Mouse (Mus musculus) intestine, embryonic 16.5 days (tissue): ENCODE measurements around the gene Map3k6. TPM values are rescaled to one million over a fixed set of nuclear protein-coding genes. Genes with fewer than 3 reads are reported as not detected.
A peak's percentile ranks its signal among the peaks of the same experiment; 100 is the strongest.

ENCODE experiments used
- ATAC-seq: fragments of 200-750 bp; cut with Nextera tagmentation; 2 replicates; pipeline ENCODE4 v1.8.0; 2017; ENCODE audit warnings: moderate TSS enrichment, moderate library complexity
- H3K27ac ChIP-seq: fragments of 300-500 bp; sonication (generic); 2 replicates; pipeline ENCODE4 v1.5.1; 2014; ENCODE audit warnings: mild to moderate bottlenecking, low read length
- H3K27me3 ChIP-seq: fragments of 300-500 bp; sonication (generic); replicated peaks from 2 replicates; pipeline ENCODE4 v1.6.1; 2014; ENCODE audit warnings: low read length, control low read depth, mixed read lengths; ENCODE audit not compliant: control insufficient read depth, insufficient read depth
- H3K36me3 ChIP-seq: fragments of 300-500 bp; sonication (generic); 2 replicates; pipeline ENCODE4 v1.6.1; 2014; ENCODE audit warnings: low read length, control low read depth; ENCODE audit not compliant: control insufficient read depth, insufficient read depth
- H3K4me1 ChIP-seq: fragments of 300-500 bp; sonication (generic); 2 replicates; pipeline ENCODE4 v1.6.1; 2014; ENCODE audit warnings: low read length, control low read depth, mixed read lengths; ENCODE audit not compliant: control insufficient read depth, insufficient read depth
- H3K4me2 ChIP-seq: fragments of 300-500 bp; sonication (generic); 2 replicates; pipeline ENCODE4 v1.6.1; 2014; ENCODE audit warnings: low read depth, low read length, control low read depth
- H3K4me3 ChIP-seq: fragments of 300-500 bp; sonication (generic); 2 replicates; pipeline ENCODE4 v1.5.1; 2014; ENCODE audit warnings: mild to moderate bottlenecking, low read length
- H3K9ac ChIP-seq: fragments of 300-500 bp; sonication (generic); 2 replicates; pipeline ENCODE4 v1.6.1; 2014; ENCODE audit warnings: low read depth, low read length
- H3K9me3 ChIP-seq: fragments of 300-500 bp; sonication (generic); 2 replicates; pipeline ENCODE4 v1.6.1; 2016; ENCODE audit warnings: low read length, control low read depth; ENCODE audit not compliant: control insufficient read depth
- WGBS: fragments of 180-500 bp; shearing (Covaris S2); extraction: QIAGEN DNeasy Blood & Tissue Kit; methylation state at CpG from one replicate; pipeline ENCODE4 v1.1.7; 2014; 5-methylcytosine and 5-hydroxymethylcytosine counted together
- polyA plus RNA-seq: library from polyadenylated mRNA; unstranded; fragments of >200 nt; fragmentation: Nextera tagmentation; extraction: Ambion mirVana; gene quantifications from 2 replicates; pipeline ENCODE4 v1.2.1, GENCODE M21; 2015

The Map3k6 gene
- polyA plus RNA-seq, 1 experiment from 2014 or later, result 2.8 TPM

- H3K27ac ChIP-seq, result no peak overlapping the region
- H3K4me2 ChIP-seq, result no peak overlapping the region
- no peak overlapping the region for H3K9ac ChIP-seq
- H3K9me3 ChIP-seq, result no peaks in the 10 kb centered on the region
- H3K4me1 ChIP-seq, result peaks cover 25% of the 10 kb centered on the region
- no peak for ATAC-seq
- no peaks in the 10 kb centered on the region for H3K36me3 ChIP-seq
- no peak overlapping the region for H3K4me3 ChIP-seq
- 65% methylated on average over 6 of the region's 6 CpGs for WGBS
- peaks cover 22% of the 10 kb centered on the region for H3K27me3 ChIP-seq
Observed at GRCm38 (mm10) chr4:133255392-133255791, 14.8 kb downstream of the Map3k6 start.

GRCm38 (mm10) chr4:133256820-133257219 lies 16.2 kb downstream of the Map3k6 start:
- Histone ChIP-seq H3K4me2 (peak overlapping the region; percentile 47), H3K4me1 (peaks cover 12% of the 10 kb centered on the region), H3K36me3 (no peaks in the 10 kb centered on the region), H3K9me3 (no peaks in the 10 kb centered on the region), H3K27me3 (peaks cover 11% of the 10 kb centered on the region; the same call in 1 of the 2 replicates), H3K27ac (no peak overlapping the region), H3K4me3 (peak overlapping the region; percentile 20), H3K9ac (peak overlapping the region; percentile 38; the same call in 1 of the 2 replicates)
- ATAC-seq, result peak; percentile 57
- 18% methylated on average over 24 of the region's 24 CpGs for WGBS

DNA sequence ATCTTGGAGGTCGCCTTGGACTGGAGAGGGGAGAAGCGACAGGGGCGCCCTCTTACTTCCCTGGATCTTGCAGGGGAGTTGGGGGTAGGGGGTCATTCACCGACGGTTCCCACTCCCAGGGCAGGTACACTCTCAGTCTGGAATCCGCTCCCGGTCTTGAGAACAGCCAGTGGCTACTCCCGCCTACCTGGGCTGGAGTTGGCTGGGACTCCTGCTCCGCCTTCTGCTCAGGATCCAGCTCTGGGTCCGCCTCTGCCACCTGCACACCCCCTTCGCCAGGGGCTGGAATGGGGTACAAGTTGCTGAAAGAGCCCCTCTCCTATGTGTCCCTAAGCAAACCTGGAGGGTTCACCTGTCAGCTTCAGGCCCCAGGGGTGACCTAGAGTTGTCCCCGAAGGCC lies 16.6 kb downstream of the Map3k6 start:
- Histone ChIP-seq H3K36me3 (no peaks in the 10 kb centered on the region), H3K4me1 (peaks cover 12% of the 10 kb centered on the region), H3K9ac (peak overlapping the region; percentile 38; the same call in 1 of the 2 replicates), H3K27ac (no peak overlapping the region), H3K27me3 (peaks cover 9% of the 10 kb centered on the region; the same call in 1 of the 2 replicates), H3K9me3 (no peaks in the 10 kb centered on the region), H3K4me2 (peak overlapping the region; percentile 47), H3K4me3 (peak overlapping the region; percentile 20)
- ATAC-seq, result peak; percentile 61
- 31% methylated on average over 11 of the region's 12 CpGs for WGBS

GRCm38 (mm10) chr4:133257798-133258408 lies 17.3 kb downstream of the Map3k6 start:
- H3K4me1 ChIP-seq, result peaks cover 12% of the 10 kb centered on the region
- no peaks in the 10 kb centered on the region for H3K9me3 ChIP-seq
- no peak overlapping the region for H3K4me3 ChIP-seq
- peak; percentile 65 for ATAC-seq
- no peaks in the 10 kb centered on the region for H3K36me3 ChIP-seq
- H3K9ac ChIP-seq, result no peak overlapping the region
- WGBS, result 61% methylated on average over 12 of the region's 12 CpGs
- H3K27me3 ChIP-seq, result peaks cover 9% of the 10 kb centered on the region; the same call in 1 of the 2 replicates
- H3K27ac ChIP-seq, result no peak overlapping the region
- no peak overlapping the region for H3K4me2 ChIP-seq

DNA sequence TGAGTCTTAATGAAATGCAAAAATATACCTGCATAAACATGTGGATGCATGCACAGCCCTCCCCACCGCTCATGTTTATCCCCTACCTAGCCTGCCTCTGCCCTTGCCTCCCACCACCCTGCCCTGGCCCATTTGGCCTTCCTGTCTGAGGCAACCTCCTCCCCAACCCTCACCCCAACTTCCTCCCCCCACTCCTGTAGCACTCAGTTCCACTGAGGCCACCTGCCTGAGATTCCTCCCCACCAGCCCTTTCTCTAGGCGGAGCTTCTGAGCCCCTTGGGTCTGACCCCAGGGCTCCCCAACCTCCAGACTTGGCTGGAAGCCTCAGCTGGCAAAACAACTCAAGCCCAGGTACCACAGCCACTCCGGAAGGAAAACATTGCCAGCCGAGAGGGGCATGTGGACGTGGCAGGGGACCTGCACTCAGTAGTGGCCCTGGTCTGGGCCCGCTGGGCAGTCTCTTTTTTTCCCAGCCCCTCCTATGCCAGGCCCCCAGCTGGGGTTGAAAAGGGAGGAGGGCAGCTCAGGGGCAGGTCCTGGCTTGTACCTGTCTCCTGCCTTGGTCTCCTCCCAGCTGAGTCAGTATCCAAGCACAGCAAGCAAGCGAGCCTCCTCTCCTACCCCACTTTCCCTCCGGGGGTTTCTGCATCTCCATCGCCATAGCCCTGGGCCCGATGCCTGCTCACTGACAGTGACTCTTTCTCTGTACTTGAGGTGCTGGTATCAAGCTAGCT lies 21.2 kb downstream of the Map3k6 start:
- Histone ChIP-seq H3K27me3 (no peaks in the 10 kb centered on the region), H3K4me1 (peaks cover 8% of the 10 kb centered on the region), H3K36me3 (peaks cover 19% of the 10 kb centered on the region), H3K27ac (no peak overlapping the region), H3K4me3 (no peak overlapping the region), H3K9ac (no peak overlapping the region), H3K4me2 (no peak overlapping the region), H3K9me3 (no peaks in the 10 kb centered on the region)
- WGBS, result 54% methylated on average over 10 of the region's 10 CpGs
- ATAC-seq, result no peak

DNA sequence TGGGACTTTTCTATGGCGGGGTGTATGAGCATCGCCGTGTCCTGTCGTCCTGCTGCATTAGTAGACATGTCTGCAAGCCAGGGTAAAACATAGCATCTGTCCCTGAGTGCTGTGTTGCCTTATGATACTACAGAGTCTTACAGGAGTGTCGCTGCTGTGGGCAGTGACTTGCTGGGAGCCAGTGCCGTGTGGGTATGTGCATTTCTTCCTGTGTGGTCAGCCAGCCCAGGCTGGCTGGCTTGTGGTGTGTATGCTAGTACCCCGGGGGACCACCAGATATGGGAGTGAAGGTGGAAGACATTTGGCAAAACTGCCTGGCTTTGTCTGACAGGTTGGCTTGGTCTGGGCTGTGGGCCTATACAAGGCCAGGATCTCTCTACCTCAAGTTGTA lies 21.8 kb downstream of the Map3k6 start:
- H3K9ac ChIP-seq, result no peak overlapping the region
- no peak for ATAC-seq
- 76% methylated on average over 7 of the region's 7 CpGs for WGBS
- H3K27ac ChIP-seq, result no peak overlapping the region
- H3K4me3 ChIP-seq, result no peak overlapping the region; the same call in 1 of the 2 replicates
- peaks cover 19% of the 10 kb centered on the region for H3K36me3 ChIP-seq
- peaks cover 7% of the 10 kb centered on the region for H3K4me1 ChIP-seq
- H3K4me2 ChIP-seq, result no peak overlapping the region
- no peaks in the 10 kb centered on the region for H3K27me3 ChIP-seq
- no peaks in the 10 kb centered on the region for H3K9me3 ChIP-seq

DNA sequence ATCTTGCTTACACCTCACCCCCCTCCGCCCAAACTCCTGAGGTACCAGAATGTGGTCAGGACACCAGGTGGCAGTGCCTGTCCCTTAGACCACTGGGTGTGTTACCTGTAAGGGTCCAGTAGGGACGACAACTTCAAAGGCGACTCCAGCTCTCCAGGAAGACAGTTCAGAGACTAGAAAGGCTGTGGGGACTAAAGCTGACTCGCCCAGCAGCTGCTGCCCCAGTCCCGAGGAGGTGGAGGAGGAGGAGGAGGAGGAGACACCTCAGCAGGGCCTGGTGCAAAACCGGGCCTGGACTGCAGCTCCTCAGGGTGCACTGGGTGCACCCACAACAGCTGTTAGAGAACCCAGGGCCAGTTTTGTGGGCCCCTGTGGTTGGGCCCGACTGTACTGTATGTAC lies 22.3 kb downstream of the Map3k6 start, which contains the start of gene Sytl1:
TSS of gene Sytl1 (minus strand) at position 232 of the 400 bp plus-strand sequence.
- H3K4me2 ChIP-seq, result no peak within 1 kb of the TSS
- peak within 1 kb of the TSS; percentile 37; the same call in 1 of the 2 replicates for H3K9ac ChIP-seq
- no peaks in the 10 kb centered on the region for H3K9me3 ChIP-seq
- WGBS, result 41% methylated on average over 7 of the region's 7 CpGs
- no peaks in the 10 kb centered on the region for H3K27me3 ChIP-seq
- H3K27ac ChIP-seq, result no peak within 1 kb of the TSS
- H3K4me1 ChIP-seq, result peaks cover 1% of the 10 kb centered on the region; the same call in 1 of the 2 replicates
- H3K4me3 ChIP-seq, result no peak within 1 kb of the TSS; the same call in 1 of the 2 replicates
- H3K36me3 ChIP-seq, result peaks cover 19% of the 10 kb centered on the region
- peak; percentile 48; the same call in 1 of the 2 replicates for ATAC-seq

DNA sequence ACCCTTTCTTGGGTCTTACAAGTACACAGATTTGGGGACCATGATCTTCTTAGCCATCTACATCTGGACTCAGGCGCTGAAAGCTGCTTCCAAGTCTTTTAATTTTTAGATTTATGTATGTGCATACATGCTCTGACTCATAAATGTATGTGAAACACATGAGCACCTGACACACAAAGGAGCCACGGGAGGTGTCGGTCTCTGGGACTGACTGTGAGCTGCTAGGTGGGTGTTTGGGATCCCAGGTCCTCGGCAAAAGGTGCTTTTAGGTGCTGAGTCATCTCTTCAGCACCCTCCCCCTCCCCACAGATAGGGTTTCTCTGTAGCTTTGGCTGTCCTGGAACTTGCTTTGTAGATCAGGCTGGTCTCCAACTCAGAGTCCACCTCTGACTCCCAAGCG lies 23.1 kb downstream of the Map3k6 start:
- Histone ChIP-seq H3K27me3 (no peaks in the 10 kb centered on the region), H3K4me2 (no peak overlapping the region), H3K9ac (no peak overlapping the region), H3K36me3 (peaks cover 19% of the 10 kb centered on the region), H3K27ac (no peak overlapping the region), H3K9me3 (no peaks in the 10 kb centered on the region), H3K4me1 (no peaks in the 10 kb centered on the region), H3K4me3 (no peak overlapping the region)
- 91% methylated on average over 5 of the region's 5 CpGs for WGBS
- no peak for ATAC-seq

DNA sequence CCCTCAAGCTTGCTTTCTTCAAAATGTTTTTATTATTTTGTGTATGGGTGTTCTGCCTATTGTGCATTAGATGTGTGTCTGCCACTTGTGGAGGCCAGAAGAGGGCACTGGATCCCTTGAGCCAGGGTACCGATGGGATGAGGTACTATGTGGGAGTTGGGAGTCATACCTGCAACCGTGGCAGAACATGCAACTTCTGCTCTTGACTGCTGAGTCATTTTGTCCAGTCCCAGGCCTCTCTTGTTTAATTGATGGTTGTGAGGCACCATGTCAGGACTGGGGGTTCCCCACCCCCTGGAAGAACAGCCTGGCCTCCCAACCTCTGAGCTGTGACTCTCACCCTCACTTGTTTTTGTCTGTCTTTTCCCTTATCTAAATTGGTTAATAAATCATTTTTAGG lies 23.9 kb downstream of the Map3k6 start:
- no peak overlapping the region for H3K4me2 ChIP-seq

More for the DNA sequence above, 23.9 kb downstream of the Map3k6 start:
- H3K4me1 ChIP-seq, result no peaks in the 10 kb centered on the region
- peaks cover 19% of the 10 kb centered on the region for H3K36me3 ChIP-seq
- H3K9ac ChIP-seq, result no peak overlapping the region
- no peak overlapping the region for H3K27ac ChIP-seq
- ATAC-seq, result no peak
- H3K9me3 ChIP-seq, result no peaks in the 10 kb centered on the region
- H3K27me3 ChIP-seq, result no peaks in the 10 kb centered on the region
- WGBS, result 95% methylated on average over 2 of the region's 2 CpGs
- no peak overlapping the region for H3K4me3 ChIP-seq
